Mouse (Mus musculus) ES-E14 (cell line): ENCODE measurements around the gene Stip1.

Experiments used
- HCFC1 ChIP-seq: IDR thresholded peaks from 2 replicates; pipeline ENCODE4 v1.6.1; 2012; ENCODE audit warnings: low read length, inconsistent platforms, borderline replicate concordance; ENCODE audit not compliant: insufficient read depth
- MAFK ChIP-seq: IDR thresholded peaks from 2 replicates; pipeline ENCODE4 v1.6.1; 2014; ENCODE audit warnings: mild to moderate bottlenecking, low read depth, low read length, inconsistent platforms; ENCODE audit not compliant: insufficient read depth
- ZC3H11A ChIP-seq: IDR thresholded peaks from 2 replicates; pipeline ENCODE4 v1.6.1; 2012; ENCODE audit warnings: low read depth, mild to moderate bottlenecking, inconsistent platforms, low read length, borderline replicate concordance
- ZNF384 ChIP-seq: IDR thresholded peaks from 2 replicates; pipeline ENCODE4 v1.6.1; 2012; ENCODE audit warnings: low read depth, low read length, inconsistent platforms

DNA sequence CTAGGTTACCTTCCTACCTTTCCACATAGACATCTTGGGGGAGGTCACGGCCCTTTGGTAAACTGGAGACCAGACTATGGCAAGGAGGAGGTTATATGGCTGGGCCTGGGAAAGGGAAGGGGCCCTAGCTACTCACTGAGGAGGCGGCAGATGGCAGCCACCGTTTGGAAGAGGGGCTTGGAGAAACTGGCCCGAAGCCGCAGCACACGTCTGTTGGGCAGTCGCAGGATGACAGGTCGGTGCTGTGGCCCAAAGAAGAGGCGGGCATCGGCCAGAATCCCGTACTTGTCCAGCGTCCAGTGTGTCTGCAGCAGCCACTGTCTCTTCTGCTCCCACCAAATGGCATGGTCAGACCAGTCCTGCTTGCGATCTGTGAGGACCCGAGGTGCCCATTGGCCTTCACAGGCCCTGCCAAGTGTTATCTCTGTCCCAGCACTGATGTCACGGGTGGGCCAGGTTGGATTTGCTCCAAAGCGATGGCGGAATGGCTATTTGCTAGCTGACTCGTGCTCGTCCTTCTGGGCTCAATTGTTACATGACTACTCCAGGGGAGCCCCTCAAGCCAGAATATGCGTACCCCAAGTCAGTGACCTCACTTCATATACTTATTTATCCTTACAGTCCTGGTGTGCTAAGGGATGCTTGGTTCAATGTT lies 25.2 kb downstream of the Stip1 start:
- TF ChIP-seq MAFK = no peak
- no peak for TF ChIP-seq HCFC1
- TF ChIP-seq ZNF384 = no peak
- no peak for TF ChIP-seq ZC3H11A
